Mouse (Mus musculus): ENCODE measurements at regions not wholly inside any gene's neighbourhood (a gene's known extent, or its start where the extent isn't known, plus 50 kb on each side); places are given as distances from the start of the nearest gene placed in this dataset.

- no peak for DNase-seq (ENCODE audit: low spot score)
Measured at GRCm38 (mm10) chr13:119364160-119364559, 64.2 kb upstream of the Paip1 start.

GRCm38 (mm10) chr13:119367544-119367943 is 60.9 kb upstream of the Paip1 start:
- no peak for DNase-seq (ENCODE audit: low spot score)

DNA sequence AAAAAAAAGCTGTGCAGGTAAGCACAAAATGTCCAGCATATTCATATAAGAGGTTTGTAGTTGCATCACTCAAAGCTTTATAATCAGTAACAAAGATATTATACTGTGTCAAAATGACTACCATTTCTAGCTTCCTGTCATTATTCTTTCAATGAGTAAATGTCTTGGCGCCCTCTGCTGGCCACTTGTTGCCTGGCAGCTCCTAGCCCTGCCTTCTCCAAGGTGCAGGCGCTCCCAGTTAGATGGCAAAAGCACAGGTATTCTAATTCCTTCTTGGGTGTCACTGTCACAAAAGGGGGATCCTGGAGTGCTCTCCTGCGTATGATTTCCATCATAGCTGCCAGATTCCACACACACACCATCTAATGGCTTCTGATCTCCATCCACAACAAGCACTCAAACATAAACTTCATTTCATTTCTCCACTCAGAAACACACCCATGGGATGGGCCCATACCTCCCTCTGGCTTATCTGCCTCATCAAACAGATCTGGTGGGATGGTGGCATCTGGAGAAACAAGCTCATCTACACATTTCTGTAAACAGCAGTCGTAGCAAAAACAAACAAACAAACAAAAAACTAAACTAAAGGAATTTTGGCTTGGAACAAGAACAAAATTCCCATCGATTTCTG is 49.9 kb upstream of the Paip1 start:
- DNase-seq (ENCODE audit: low spot score): peak; percentile 11

Measured in ovary, adult 18-20 months (tissue).